Mouse (Mus musculus) induced T-regulatory cell, adult 2 months (primary cell): Measurements from ENCODE around the gene Anln.

Experiments used
- DNase-seq: peaks from one replicate; pipeline ENCODE4 v3.0.0-alpha.2; 2012; ENCODE audit warnings: low read depth

Gene Anln

DNA sequence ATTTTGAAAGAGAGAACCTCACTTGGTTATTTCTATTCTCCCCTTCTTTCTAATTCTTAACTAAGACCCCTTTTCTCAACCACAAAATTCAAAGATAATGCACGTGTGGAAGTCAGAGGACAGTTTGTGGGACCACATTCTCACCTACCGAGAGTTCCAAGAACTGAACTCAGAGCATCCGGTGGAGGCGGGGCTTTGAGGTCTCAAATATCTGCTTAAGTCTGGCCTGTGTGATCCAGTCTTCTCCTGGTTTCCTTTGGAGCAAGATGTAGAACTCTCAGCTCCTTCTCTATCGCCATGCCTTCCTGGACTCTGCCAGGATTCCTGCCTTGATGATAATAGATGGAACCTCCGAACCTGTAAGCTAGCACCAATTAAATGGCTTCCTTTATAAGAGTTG, 13.0 kb upstream of the Anln start:
- no peak for DNase-seq

DNA sequence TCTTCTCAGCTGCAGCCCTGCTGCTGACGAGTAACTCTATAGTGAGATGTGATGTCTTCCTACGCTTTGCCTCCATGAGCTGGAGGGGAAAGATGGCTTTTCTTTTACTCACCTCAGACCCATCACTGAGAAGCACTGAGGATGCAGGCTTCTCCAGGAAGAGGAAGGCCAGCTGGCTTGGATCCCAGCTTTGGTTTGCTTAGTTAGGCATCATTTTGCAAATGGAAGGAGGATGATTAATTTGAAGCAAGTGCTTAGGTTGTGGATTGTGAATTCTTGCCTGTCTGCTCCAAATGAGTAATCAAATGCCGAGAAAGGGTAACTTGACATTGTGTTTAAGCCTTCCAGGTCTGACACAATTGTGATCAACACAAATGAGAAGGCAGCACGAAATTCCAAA, 10.0 kb upstream of the Anln start:
- DNase-seq, result no peak

GRCm38 (mm10) chr9:22394725-22395124, 5.7 kb upstream of the Anln start:
- DNase-seq, result no peak

DNA sequence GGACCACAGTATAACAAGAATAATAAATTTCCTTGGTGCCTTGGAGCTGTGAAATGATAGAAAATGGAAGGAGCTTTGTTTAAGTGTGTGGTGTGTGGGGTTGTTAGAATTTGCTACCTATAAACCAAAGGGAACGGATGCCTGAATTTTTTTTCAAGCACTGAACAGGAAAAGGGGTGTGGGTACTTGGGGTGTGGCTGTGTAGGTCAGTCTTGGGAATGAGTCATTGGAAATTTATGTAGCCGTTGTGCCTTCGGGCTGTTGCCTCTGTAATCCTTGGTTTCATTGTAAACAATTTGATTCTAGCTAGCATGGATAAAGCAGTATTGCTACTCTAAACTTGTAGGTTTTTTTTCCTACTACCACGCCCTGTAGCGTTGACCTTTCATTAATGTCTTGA, 1.4 kb upstream of the Anln start:
- DNase-seq, result no peak

DNA sequence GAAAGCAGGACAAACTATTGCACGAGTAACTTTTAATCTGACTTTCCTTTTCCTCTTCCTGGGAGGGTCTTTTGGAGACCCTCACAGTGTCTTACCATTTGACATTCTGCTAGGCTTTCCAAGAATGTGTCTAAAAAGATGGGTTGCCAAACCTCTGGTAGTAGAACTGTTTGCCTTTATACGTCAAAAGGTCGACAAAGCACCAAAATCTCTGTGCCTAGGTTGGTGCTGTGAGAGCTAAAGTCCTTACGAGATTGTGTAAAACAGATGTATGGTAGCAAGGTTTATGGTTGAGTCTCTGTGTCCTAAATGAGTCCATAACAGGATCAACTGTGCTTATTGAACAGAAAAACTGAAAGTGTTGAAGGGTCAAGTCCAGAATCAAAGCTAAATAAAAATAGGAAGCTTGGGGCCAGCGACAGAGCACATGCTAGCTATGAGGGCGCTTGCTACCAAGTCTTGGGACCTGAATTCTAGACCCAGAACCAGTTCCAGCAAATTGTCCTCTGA, 803 bp upstream of the Anln start:
- no peak for DNase-seq

GRCm38 (mm10) chr9:22388401-22388980, 497 bp downstream of the Anln start:
- peak; percentile 73 for DNase-seq

- DNase-seq, result no peak
Observed at GRCm38 (mm10) chr9:22387901-22388300, 1.1 kb downstream of the Anln start.

DNA sequence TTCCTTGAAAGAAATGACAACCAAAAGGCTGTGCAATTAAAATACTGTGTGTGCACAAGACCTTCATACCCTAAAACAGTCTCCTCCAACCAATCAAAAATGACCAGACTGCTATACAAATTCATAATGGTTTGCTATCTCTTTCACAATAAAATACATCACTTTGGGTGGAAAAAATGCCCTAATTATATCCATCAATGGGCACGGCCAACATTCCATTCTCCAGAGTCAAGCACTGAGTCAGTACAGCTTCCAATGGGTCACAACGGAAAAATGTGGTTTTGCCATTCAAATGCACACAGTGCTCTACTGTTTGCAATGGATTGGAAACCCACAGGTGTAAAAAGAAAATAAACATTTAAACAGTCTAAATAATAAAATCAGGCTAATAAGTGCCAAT, 3.1 kb downstream of the Anln start:
- peak; percentile 24 for DNase-seq

DNA sequence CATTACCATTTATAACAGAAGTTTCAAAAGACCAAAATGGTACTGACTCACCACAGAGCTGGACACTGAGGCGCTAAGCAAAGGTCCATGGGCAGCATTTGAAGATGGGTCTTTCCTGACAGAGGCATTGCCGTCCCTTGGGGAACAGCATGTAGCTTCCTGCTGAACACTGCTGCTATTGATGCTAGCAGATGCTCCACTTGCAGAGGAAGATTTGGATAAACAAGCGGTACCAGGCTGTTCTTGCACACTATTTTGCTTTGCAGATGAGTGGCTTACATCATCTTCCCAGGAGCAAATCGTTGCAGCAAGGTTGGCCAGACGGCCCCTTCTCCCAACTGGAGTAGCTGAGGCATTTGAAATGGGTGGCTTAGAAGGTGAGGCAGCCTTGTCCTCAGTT, 12.9 kb downstream of the Anln start:
- DNase-seq, result no peak

DNA sequence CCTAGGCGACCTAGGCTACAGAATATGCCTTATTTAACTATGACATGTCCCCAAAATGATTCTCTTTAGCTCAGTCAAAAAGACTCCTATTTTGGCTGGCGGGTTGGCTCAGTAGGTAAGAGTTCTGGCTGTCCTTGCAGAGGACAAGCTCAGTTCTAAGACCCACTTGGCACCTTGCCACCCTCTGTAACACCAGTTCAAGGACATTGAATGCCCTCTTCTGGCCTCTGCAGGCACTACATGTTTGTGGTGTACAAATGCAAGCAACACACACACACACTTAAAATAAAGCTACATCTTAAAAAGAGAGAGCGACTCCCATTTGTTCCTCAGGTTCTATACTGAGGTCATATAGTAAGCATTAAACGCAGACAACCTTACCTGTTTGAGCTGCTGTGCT, 16.2 kb downstream of the Anln start:
- DNase-seq, result peak; percentile 42

GRCm38 (mm10) chr9:22368030-22368429, 21.0 kb downstream of the Anln start:
- DNase-seq, result no peak

DNA sequence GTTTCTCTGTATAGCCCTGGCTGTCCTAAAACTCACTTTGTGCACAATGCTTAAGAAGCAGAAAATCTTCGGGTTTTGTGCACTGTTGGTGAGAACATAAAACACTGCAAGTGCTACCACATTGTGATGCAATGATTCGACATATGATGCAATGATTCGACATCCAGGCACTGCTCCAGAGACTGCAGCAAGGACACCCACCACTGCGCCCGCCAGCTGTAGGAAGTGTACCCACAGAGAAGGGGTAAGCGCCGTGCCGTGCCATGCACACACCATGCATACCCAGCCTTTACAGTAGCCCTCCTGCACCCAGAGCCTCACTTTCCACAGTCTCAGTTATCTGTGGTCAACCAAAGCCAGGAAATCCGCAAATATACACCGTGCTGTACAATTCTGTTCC, 22.4 kb downstream of the Anln start:
- no peak for DNase-seq

- DNase-seq, result no peak
Observed at GRCm38 (mm10) chr9:22366221-22366620, 22.8 kb downstream of the Anln start.

DNA sequence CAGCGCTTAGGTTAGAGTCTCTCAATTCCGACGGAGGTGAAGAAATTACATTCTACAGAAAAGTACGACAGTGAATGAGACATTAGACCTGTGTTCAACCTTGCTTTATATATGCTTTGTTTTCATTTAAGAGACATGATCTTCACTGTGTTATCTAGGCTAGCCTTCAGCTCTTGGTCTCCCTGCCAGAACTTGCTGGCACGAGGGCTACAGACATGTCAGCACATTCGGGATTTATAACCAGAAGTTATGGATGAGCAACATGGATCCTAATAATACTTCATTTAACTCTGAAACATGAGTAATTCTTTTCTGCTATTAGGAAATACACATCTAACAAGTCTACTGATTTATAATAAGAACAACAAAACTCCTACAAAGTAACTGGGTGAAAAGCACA, 28.1 kb downstream of the Anln start:
- DNase-seq, result no peak

- DNase-seq, result no peak
Observed at GRCm38 (mm10) chr9:22355919-22356318, 33.1 kb downstream of the Anln start.

- no peak for DNase-seq
Observed at GRCm38 (mm10) chr9:22353901-22354300, 35.1 kb downstream of the Anln start.

GRCm38 (mm10) chr9:22353465-22353864, 35.5 kb downstream of the Anln start:
- DNase-seq, result no peak

GRCm38 (mm10) chr9:22340331-22340730, 48.7 kb downstream of the Anln start:
- DNase-seq, result no peak

DNA sequence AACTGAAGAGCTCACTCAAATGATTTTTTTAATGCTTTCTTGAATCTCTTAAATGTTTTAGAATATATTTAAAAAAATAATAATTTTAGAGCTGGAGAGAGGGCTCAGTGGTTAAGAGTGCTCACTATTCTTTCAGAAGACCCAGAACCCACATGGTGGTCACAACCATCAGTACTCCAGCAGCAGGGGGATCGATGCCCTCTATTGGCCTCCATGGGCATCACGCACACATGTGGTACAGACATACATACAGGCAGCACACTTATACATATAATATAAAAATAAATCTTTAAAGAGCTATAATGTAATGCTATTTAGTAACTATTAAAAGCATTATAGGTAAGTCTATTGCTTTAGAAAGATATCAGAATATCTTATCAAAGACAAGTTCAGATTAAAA, 51.8 kb downstream of the Anln start:
- DNase-seq, result no peak

DNA sequence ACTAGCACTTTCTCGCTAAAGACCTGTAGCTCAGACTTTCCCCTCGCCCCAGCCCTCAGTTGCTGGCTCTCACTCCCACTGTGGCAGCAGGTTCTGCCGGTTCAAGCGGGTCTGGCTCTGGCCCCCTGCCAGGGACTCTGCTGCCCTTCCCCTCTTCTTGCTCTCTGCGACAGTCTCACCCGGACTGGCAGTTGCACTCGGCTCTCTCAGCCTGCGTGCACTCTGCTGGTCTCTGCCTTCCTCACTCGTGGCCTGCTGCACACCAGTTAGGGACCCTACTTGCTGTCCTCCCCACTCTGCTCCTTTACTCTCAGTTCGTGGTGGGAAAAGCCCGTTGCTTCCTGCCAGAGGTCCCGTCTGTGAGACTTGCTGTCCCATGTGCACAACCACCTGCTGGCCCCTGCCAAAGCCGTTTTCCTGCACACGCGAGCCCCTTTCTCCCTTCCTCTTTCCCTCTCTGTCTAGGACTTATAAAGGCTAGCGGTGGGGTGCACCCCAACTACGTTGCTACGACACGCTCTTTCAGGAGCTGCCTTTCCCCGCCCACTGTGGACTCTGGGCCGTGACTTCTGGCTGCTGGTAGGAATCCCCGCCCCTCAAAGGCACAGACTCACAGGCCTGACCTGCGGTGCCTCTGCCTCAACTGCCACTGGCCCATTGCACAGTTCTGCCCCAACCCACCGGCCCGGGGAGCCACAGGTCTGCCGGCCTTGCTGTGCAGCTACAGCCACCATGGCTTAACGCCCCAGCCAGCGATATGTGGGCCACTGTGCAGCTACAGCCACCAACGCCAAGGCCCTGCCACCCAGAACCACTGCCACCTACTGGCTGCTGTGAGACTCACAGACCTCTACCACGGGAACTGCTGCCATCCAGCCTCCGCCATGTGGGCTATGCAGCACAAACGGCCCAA, 61.3 kb downstream of the Anln start:
- DNase-seq, result peak; percentile 92

- no peak for DNase-seq
Observed at GRCm38 (mm10) chr9:22327099-22327474, 61.9 kb downstream of the Anln start.

- no peak for DNase-seq
Observed at GRCm38 (mm10) chr9:22324579-22324978, 64.4 kb downstream of the Anln start.

- no peak for DNase-seq
Observed at GRCm38 (mm10) chr9:22322381-22323211, 66.4 kb downstream of the Anln start.
